ENCODE assay signal across 8 mouse cellular contexts in genomic region chr5:24973228-24973627, GRCm38 (mm10).
DNase-seq lines count a peak whose midpoint lies in the region; ATAC-seq and TF ChIP-seq lines count a peak whose summit lies in the region.

No protein-coding gene starts in this region.

- no peaks in the 10 kb centered on the region for H3K36me3 ChIP-seq in CH12.LX (replicated peaks in 1 of 2; ENCODE audit: control insufficient read depth in 1 of 2, insufficient read depth in 1 of 2, low read length in 1 of 2)
- H3K36me3 ChIP-seq in heart, embryonic 12.5 days: no peaks in the 10 kb centered on the region
- H3K36me3 ChIP-seq in midbrain, embryonic 16.5 days (ENCODE audit: control insufficient read depth, insufficient read depth, low read length): no peaks in the 10 kb centered on the region
- no peaks in the 10 kb centered on the region for H3K36me3 ChIP-seq in hindbrain, embryonic 12.5 days

- H3K79me2 ChIP-seq in CH12.LX (replicated peaks; ENCODE audit: control insufficient read depth, extremely low read depth, insufficient read depth, poor library complexity, severe bottlenecking): no peaks in the 10 kb centered on the region

- H3K27ac ChIP-seq in CH12.LX (ENCODE audit: insufficient read depth, low read depth): no peak overlapping the region
- no peak overlapping the region for H3K27ac ChIP-seq in heart, embryonic 12.5 days (ENCODE audit: poor library complexity, severe bottlenecking)
- no peak overlapping the region for H3K27ac ChIP-seq in midbrain, embryonic 16.5 days (ENCODE audit: low read length)
- H3K27ac ChIP-seq in hindbrain, embryonic 12.5 days: no peak overlapping the region

- no peaks in the 10 kb centered on the region for H3K9me3 ChIP-seq in CH12.LX (replicated peaks; ENCODE audit: low read length)
- no peaks in the 10 kb centered on the region for H3K9me3 ChIP-seq in heart, embryonic 12.5 days (replicated peaks)
- H3K9me3 ChIP-seq in midbrain, embryonic 16.5 days (replicated peaks; ENCODE audit: control insufficient read depth, low read length, poor library complexity, severe bottlenecking): no peaks in the 10 kb centered on the region
- no peaks in the 10 kb centered on the region for H3K9me3 ChIP-seq in hindbrain, embryonic 12.5 days (replicated peaks)

- intact Hi-C loops in left cerebral cortex, postnatal 36 days (cut with DNase I): no loop called here

- DNase-seq in 416B (ENCODE audit: low read depth) (peak; percentile 73), CH12.LX (ENCODE audit: extremely low read depth) (peak; percentile 12)
- peak; percentile 52 to 72 for DNase-seq in kidney, postnatal 4 days
- DNase-seq in spleen, postnatal 4 days (ENCODE audit: low spot score in 2 of 2): peak; percentile 34 to 70
- no peak for DNase-seq in left cerebral cortex, postnatal 36 days (ENCODE audit: low spot score in 2 of 2)

- no peak for ATAC-seq in heart, embryonic 12.5 days (ENCODE audit: insufficient number of reproducible peaks, low FRiP score)
- ATAC-seq in midbrain, embryonic 16.5 days: no peak
- ATAC-seq in hindbrain, embryonic 12.5 days (ENCODE audit: low FRiP score): no peak

- H3K27me3 ChIP-seq in CH12.LX (replicated peaks): no peaks in the 10 kb centered on the region
- 0 out of 2 replicates have a peak, but pooled peaks cover 4% of the 10 kb centered on the region for H3K27me3 ChIP-seq in heart, embryonic 12.5 days (replicated peaks)
- H3K27me3 ChIP-seq in midbrain, embryonic 16.5 days (ENCODE audit: control insufficient read depth, insufficient read depth, low read depth, low read length): no peaks in the 10 kb centered on the region
- H3K27me3 ChIP-seq in hindbrain, embryonic 12.5 days: no peaks in the 10 kb centered on the region

- no peak for TF ChIP-seq CTCF in CH12.LX (conservative IDR thresholded peaks at IDR 0.05 in 1 of 2, IDR thresholded peaks at IDR 0.05 in 1 of 2; ENCODE audit: low read depth in 2 of 2, low read length in 2 of 2)

- TF ChIP-seq POLR2A in CH12.LX (IDR thresholded peaks at IDR 0.05; ENCODE audit: low read depth, low read length): no peak

- H3K4me1 ChIP-seq in CH12.LX (ENCODE audit: control insufficient read depth in 1 of 2, insufficient read depth in 2 of 2): peaks cover 0 to 43% of the 10 kb centered on the region in 2 experiments; a peak in 2 of 4 replicates
- peaks cover 73% of the 10 kb centered on the region for H3K4me1 ChIP-seq in heart, embryonic 12.5 days (replicated peaks)
- no peaks in the 10 kb centered on the region for H3K4me1 ChIP-seq in midbrain, embryonic 16.5 days (ENCODE audit: control insufficient read depth, insufficient read depth, low read length)
- peaks cover 13% of the 10 kb centered on the region for H3K4me1 ChIP-seq in hindbrain, embryonic 12.5 days

- H3K4me2 ChIP-seq in CH12.LX (ENCODE audit: insufficient read depth, low read depth, poor library complexity, severe bottlenecking): no peak overlapping the region
- H3K4me2 ChIP-seq in heart, embryonic 12.5 days: no peak overlapping the region
- H3K4me2 ChIP-seq in midbrain, embryonic 16.5 days (ENCODE audit: low read length): no peak overlapping the region
- H3K4me2 ChIP-seq in hindbrain, embryonic 12.5 days (replicated peaks): no peak overlapping the region

- WGBS in heart, embryonic 12.5 days: 69% methylated on average over 13 of the region's 13 CpGs
- 71% methylated on average over 13 of the region's 13 CpGs for WGBS in midbrain, embryonic 16.5 days
- 78% methylated on average over 13 of the region's 13 CpGs for WGBS in hindbrain, embryonic 12.5 days

- H3K9ac ChIP-seq in CH12.LX (ENCODE audit: insufficient read depth, low read depth): no peak overlapping the region
- 0 out of 2 replicates have a peak overlapping the region, but pooled peaks have one; percentile 14 for H3K9ac ChIP-seq in heart, embryonic 12.5 days
- no peak overlapping the region for H3K9ac ChIP-seq in midbrain, embryonic 16.5 days (ENCODE audit: low read depth, low read length)
- H3K9ac ChIP-seq in hindbrain, embryonic 12.5 days: no peak overlapping the region

- in situ Hi-C loops in CH12.LX (cut with MboI; ENCODE audit: low pct_ligation_motif_present, low pct_unique_long_range_greater_than_20kb, low sequenced_read_pairs): no loop called here

- H3K4me3 ChIP-seq in CH12.LX (replicated peaks in 1 of 3; ENCODE audit: low read depth in 2 of 3, low read length in 2 of 3, poor library complexity in 1 of 3): no peak overlapping the region
- H3K4me3 ChIP-seq in heart, embryonic 12.5 days: no peak overlapping the region
- H3K4me3 ChIP-seq in midbrain, embryonic 16.5 days (ENCODE audit: low read depth, low read length): no peak overlapping the region
- H3K4me3 ChIP-seq in hindbrain, embryonic 12.5 days: no peak overlapping the region

- TF ChIP-seq RAD21 in CH12.LX (IDR thresholded peaks at IDR 0.05; ENCODE audit: low read depth, low read length): no peak

- dilution Hi-C loops in CH12.LX (cut with MboI; ENCODE audit: extremely low pct_ligation_motif_present, extremely low pct_unique_long_range_greater_than_20kb, low sequenced_read_pairs): no loop called here

- TF ChIP-seq EP300 in CH12.LX (IDR thresholded peaks at IDR 0.05; ENCODE audit: low read length): no peak

TF ChIP-seq in CH12.LX, 34 proteins besides CTCF, POLR2A, EP300 and RAD21:
- TF ChIP-seq MAX (IDR thresholded peaks at IDR 0.05; ENCODE audit: low read length) (no peak), BHLHE40 (IDR thresholded peaks at IDR 0.05; ENCODE audit: low read depth, low read length) (0 out of 2 replicates have a peak, but pooled peaks have one; percentile 15), MEF2A (IDR thresholded peaks at IDR 0.05; ENCODE audit: borderline replicate concordance, low read depth, low read length) (no peak), POLR2AphosphoS2 (IDR thresholded peaks at IDR 0.05; ENCODE audit: low read depth, low read length) (no peak)

Comparison
In these comparisons a context has a peak if more than half of its experiments do, and no peak if none do; other contexts are left out.
1. DNase-seq: peak in 416B (single experiment), CH12.LX (single experiment), kidney, postnatal 4 days (2 of 2) and spleen, postnatal 4 days (2 of 2); none in left cerebral cortex, postnatal 36 days (0 of 2).